Mouse (Mus musculus) myocyte (in vitro differentiated cells): ENCODE measurements at regions not wholly inside any gene's neighbourhood (a gene's known extent, or its start where the extent isn't known, plus 50 kb on each side); places are given as distances from the start of the nearest gene placed in this dataset.
A peak's percentile ranks its signal among the peaks of the same experiment; 100 is the strongest.

ENCODE experiments used
- H3K27me3 ChIP-seq: one replicate; pipeline ENCODE4 v1.6.1; 2011; ENCODE audit not compliant: control insufficient read depth, insufficient read depth, insufficient read length
- H3K36me3 ChIP-seq: one replicate; pipeline ENCODE4 v1.6.1; 2011; ENCODE audit not compliant: control insufficient read depth, insufficient read depth
- H3K4me2 ChIP-seq: one replicate; pipeline ENCODE4 v1.6.1; 2011; ENCODE audit warnings: low read depth, control low read depth
- H3K4me3 ChIP-seq: one replicate; pipeline ENCODE4 v1.5.1; 2011; ENCODE audit warnings: mild to moderate bottlenecking, control low read depth, moderate library complexity
- H3K79me2 ChIP-seq: one replicate; pipeline ENCODE4 v1.6.1; 2011; ENCODE audit not compliant: control insufficient read depth, insufficient read depth
- H3ac ChIP-seq: one replicate; pipeline ENCODE4 v1.6.1; 2011; ENCODE audit not compliant: control insufficient read depth, insufficient read length
- CEBPB ChIP-seq: IDR thresholded peaks from 2 replicates; pipeline ENCODE4 v1.6.1; 2011; ENCODE audit warnings: mild to moderate bottlenecking, moderate library complexity; ENCODE audit not compliant: poor library complexity, insufficient read depth, severe bottlenecking
- E2F4 ChIP-seq: IDR thresholded peaks from one replicate; pipeline ENCODE4 v1.6.1; 2011; ENCODE audit warnings: mild to moderate bottlenecking, control low read depth, moderate library complexity; ENCODE audit not compliant: insufficient read depth
- MAX ChIP-seq: IDR thresholded peaks from one replicate; pipeline ENCODE4 v1.6.1; 2011; ENCODE audit warnings: low read depth, mild to moderate bottlenecking, control low read depth
- MYOD1 ChIP-seq, 3 experiments: IDR thresholded peaks; one replicate each; pipeline ENCODE4 v1.6.1; 2011; ENCODE audit warnings: control low read depth in 2 of 3, low read depth in 2 of 3, mild to moderate bottlenecking in 2 of 3, moderate library complexity in 1 of 3; ENCODE audit not compliant: insufficient read length in 2 of 3, control insufficient read depth in 1 of 3
- MYOG ChIP-seq, 3 experiments: IDR thresholded peaks; one replicate each; pipeline ENCODE4 v1.6.1; 2011; ENCODE audit warnings: control low read depth in 2 of 3, low read depth in 2 of 3, mild to moderate bottlenecking in 2 of 3; ENCODE audit not compliant: insufficient read length in 2 of 3, control insufficient read depth in 1 of 3, insufficient read depth in 1 of 3
- POLR2A ChIP-seq: IDR thresholded peaks from one replicate; pipeline ENCODE4 v1.6.1; 2011; ENCODE audit warnings: low read depth, mild to moderate bottlenecking, control low read depth, moderate library complexity; ENCODE audit not compliant: insufficient read length
- POLR2AphosphoS2 ChIP-seq: IDR thresholded peaks from one replicate; pipeline ENCODE4 v1.6.1; 2011; ENCODE audit warnings: low read depth, control low read depth; ENCODE audit not compliant: insufficient read length
- REST ChIP-seq: IDR thresholded peaks from one replicate; pipeline ENCODE4 v1.6.1; 2011; ENCODE audit warnings: mild to moderate bottlenecking, control low read depth, moderate library complexity; ENCODE audit not compliant: insufficient read depth, insufficient read length
- SRF ChIP-seq: IDR thresholded peaks from one replicate; pipeline ENCODE4 v1.6.1; 2011; ENCODE audit warnings: low read depth; ENCODE audit not compliant: control insufficient read depth, insufficient read length
- TCF12 ChIP-seq: IDR thresholded peaks from one replicate; pipeline ENCODE4 v1.6.1; 2011; ENCODE audit warnings: mild to moderate bottlenecking, control low read depth; ENCODE audit not compliant: poor library complexity, insufficient read depth, severe bottlenecking
- TCF3 ChIP-seq: IDR thresholded peaks from one replicate; pipeline ENCODE4 v1.6.1; 2011; ENCODE audit warnings: low read depth, control low read depth; ENCODE audit not compliant: insufficient read length
- USF1 ChIP-seq: IDR thresholded peaks from one replicate; pipeline ENCODE4 v1.6.1; 2011; ENCODE audit warnings: low read depth, mild to moderate bottlenecking, control low read depth, moderate library complexity

GRCm38 (mm10) chr10:114890726-114891430 lies 88.8 kb upstream of the Trhde start:
- Histone ChIP-seq H3K27me3 (no peaks in the 10 kb centered on the region), H3K4me2 (no peak overlapping the region), H3ac (no peak overlapping the region), H3K36me3 (no peaks in the 10 kb centered on the region), H3K79me2 (no peaks in the 10 kb centered on the region), H3K4me3 (no peak overlapping the region)
- TF ChIP-seq MYOG (IDR thresholded peaks at IDR 0.05; ENCODE audit: control insufficient read depth in 1 of 3, insufficient read depth in 1 of 3, insufficient read length in 2 of 3, low read depth in 2 of 3) (no peak), POLR2AphosphoS2 (no peak), USF1 (no peak), POLR2A (no peak), MYOD1 (IDR thresholded peaks at IDR 0.05; ENCODE audit: control insufficient read depth in 1 of 3, insufficient read length in 2 of 3, low read depth in 2 of 3) (no peak), SRF (no peak), E2F4 (no peak), REST (no peak), MAX (no peak)

- Histone ChIP-seq H3K79me2 (no peaks in the 10 kb centered on the region), H3ac (no peak overlapping the region), H3K4me3 (no peak overlapping the region), H3K36me3 (no peaks in the 10 kb centered on the region), H3K4me2 (no peak overlapping the region), H3K27me3 (no peaks in the 10 kb centered on the region)
- TF ChIP-seq MYOD1 (IDR thresholded peaks at IDR 0.05; ENCODE audit: control insufficient read depth in 1 of 3, insufficient read length in 2 of 3, low read depth in 2 of 3) = peak in 1 of 3 experiments; percentile 10
- TF ChIP-seq USF1 = no peak
- TF ChIP-seq TCF12 = no peak
- no peak for TF ChIP-seq TCF3
Measured at GRCm38 (mm10) chr10:114871201-114871600, 69.1 kb upstream of the Trhde start.

- Histone ChIP-seq H3K4me2 (no peak overlapping the region), H3K27me3 (no peaks in the 10 kb centered on the region), H3ac (no peak overlapping the region), H3K36me3 (no peaks in the 10 kb centered on the region), H3K4me3 (no peak overlapping the region), H3K79me2 (no peaks in the 10 kb centered on the region)
- TF ChIP-seq SRF (no peak), MYOD1 (IDR thresholded peaks at IDR 0.05; ENCODE audit: control insufficient read depth in 1 of 3, insufficient read length in 2 of 3, low read depth in 2 of 3) (no peak), E2F4 (no peak), USF1 (no peak)
Measured at GRCm38 (mm10) chr10:114857166-114857565, 55.1 kb upstream of the Trhde start.

- H3K4me2 ChIP-seq = no peak overlapping the region
- no peak for TF ChIP-seq POLR2AphosphoS2
- TF ChIP-seq MYOG (IDR thresholded peaks at IDR 0.05; ENCODE audit: control insufficient read depth in 1 of 3, insufficient read depth in 1 of 3, insufficient read length in 2 of 3, low read depth in 2 of 3) = no peak
- TF ChIP-seq TCF3 = no peak
- no peak for TF ChIP-seq SRF
- TF ChIP-seq MYOD1 (IDR thresholded peaks at IDR 0.05; ENCODE audit: control insufficient read depth in 1 of 3, insufficient read length in 2 of 3, low read depth in 2 of 3) = no peak
- TF ChIP-seq POLR2A = no peak
- TF ChIP-seq USF1 = no peak
- no peak for TF ChIP-seq REST
- TF ChIP-seq MAX = no peak
- TF ChIP-seq CEBPB = no peak
- TF ChIP-seq E2F4 = no peak
- no peak for TF ChIP-seq TCF12
- H3ac ChIP-seq = no peak overlapping the region
- H3K36me3 ChIP-seq = no peaks in the 10 kb centered on the region
- H3K79me2 ChIP-seq = no peaks in the 10 kb centered on the region
- H3K4me3 ChIP-seq = no peak overlapping the region
- no peaks in the 10 kb centered on the region for H3K27me3 ChIP-seq
Measured at GRCm38 (mm10) chr10:114852688-114853087, 50.6 kb upstream of the Trhde start.
